Mouse (Mus musculus): ENCODE data around the gene Sigirr. TPM values are rescaled to one million over a fixed set of nuclear protein-coding genes. Genes with fewer than 3 reads are reported as not detected.

Sigirr gene
- polyA plus RNA-seq, 1 experiment from 2014 or later, result 2.2 TPM

- peaks cover 16% of the 10 kb centered on the region for H3K36me3 ChIP-seq (replicated peaks)
- no peak for DNase-seq (ENCODE audit: extremely low spot score, low spot score)
Observed at GRCm38 (mm10) chr7:141052016-141052415, 48.4 kb downstream of the Sigirr start.

GRCm38 (mm10) chr7:141051060-141051685 is 49.2 kb downstream of the Sigirr start:
- 78% methylated on average over 17 of the region's 17 CpGs for WGBS
- peaks cover 11% of the 10 kb centered on the region for H3K27me3 ChIP-seq (ENCODE audit: poor library complexity, severe bottlenecking)
- H3K27ac ChIP-seq, result no peak overlapping the region
- DNase-seq (ENCODE audit: extremely low spot score, low spot score), result no peak
- no peak overlapping the region for H3K4me3 ChIP-seq
- peaks cover 3% of the 10 kb centered on the region; the same call in 1 of the 2 replicates for H3K9me3 ChIP-seq
- H3K4me1 ChIP-seq, result peaks cover 21% of the 10 kb centered on the region
- H3K36me3 ChIP-seq (replicated peaks), result peaks cover 7% of the 10 kb centered on the region

More at GRCm38 (mm10) chr7:141052016-141052415, 48.4 kb downstream of the Sigirr start:
- Histone ChIP-seq H3K4me1 (peaks cover 18% of the 10 kb centered on the region), H3K27me3 (ENCODE audit: poor library complexity, severe bottlenecking) (peaks cover 4% of the 10 kb centered on the region), H3K4me3 (no peak overlapping the region), H3K9me3 (peaks cover 3% of the 10 kb centered on the region; the same call in 1 of the 2 replicates), H3K27ac (no peak overlapping the region)
- 93% methylated on average over 4 of the region's 4 CpGs for WGBS

- H3K27me3 ChIP-seq (ENCODE audit: poor library complexity, severe bottlenecking), result peaks cover 11% of the 10 kb centered on the region
- H3K27ac ChIP-seq, result no peak overlapping the region
- H3K36me3 ChIP-seq (replicated peaks), result no peaks in the 10 kb centered on the region
- peaks cover 21% of the 10 kb centered on the region for H3K4me1 ChIP-seq
- no peak overlapping the region for H3K4me3 ChIP-seq
- 92% methylated on average over 2 of the region's 2 CpGs for WGBS
- no peaks in the 10 kb centered on the region for H3K9me3 ChIP-seq
- no peak for DNase-seq (ENCODE audit: extremely low spot score, low spot score)
Observed at GRCm38 (mm10) chr7:141049326-141049725, 51.0 kb downstream of the Sigirr start.

GRCm38 (mm10) chr7:141048226-141049218 is 51.9 kb downstream of the Sigirr start:
- Histone ChIP-seq H3K4me1 (peaks cover 21% of the 10 kb centered on the region), H3K4me3 (peak overlapping the region; percentile 47), H3K27ac (peak overlapping the region; percentile 48), H3K9me3 (no peaks in the 10 kb centered on the region), H3K27me3 (ENCODE audit: poor library complexity, severe bottlenecking) (peaks cover 11% of the 10 kb centered on the region), H3K36me3 (replicated peaks) (no peaks in the 10 kb centered on the region)
- WGBS, result 11% methylated on average over 21 of the region's 21 CpGs
- DNase-seq (ENCODE audit: extremely low spot score, low spot score), result peak; percentile 93

- DNase-seq (ENCODE audit: extremely low spot score, low spot score), result peak; percentile 46
- Histone ChIP-seq H3K36me3 (replicated peaks) (no peaks in the 10 kb centered on the region), H3K4me1 (peaks cover 21% of the 10 kb centered on the region), H3K4me3 (peak overlapping the region; percentile 47), H3K9me3 (no peaks in the 10 kb centered on the region), H3K27ac (peak overlapping the region; percentile 48), H3K27me3 (ENCODE audit: poor library complexity, severe bottlenecking) (peaks cover 11% of the 10 kb centered on the region)
- 8% methylated on average over 16 of the region's 19 CpGs for WGBS
Observed at GRCm38 (mm10) chr7:141047581-141048225, 52.7 kb downstream of the Sigirr start.

- Histone ChIP-seq H3K27ac (peak overlapping the region; percentile 48; the same call in 1 of the 2 replicates), H3K4me3 (peak overlapping the region; percentile 47)
- 78% methylated on average over 6 of the region's 6 CpGs for WGBS
Observed at GRCm38 (mm10) chr7:141046931-141047580, 53.3 kb downstream of the Sigirr start.

GRCm38 (mm10) chr7:141042539-141042938 is 57.8 kb downstream of the Sigirr start:
- peaks cover 11% of the 10 kb centered on the region for H3K27me3 ChIP-seq (ENCODE audit: poor library complexity, severe bottlenecking)
- H3K27ac ChIP-seq, result no peak overlapping the region
- peaks cover 16% of the 10 kb centered on the region for H3K4me1 ChIP-seq
- no peak for DNase-seq (ENCODE audit: extremely low spot score, low spot score)
- no peaks in the 10 kb centered on the region; the same call in 1 of the 2 replicates for H3K9me3 ChIP-seq
- WGBS, result 49% methylated on average over 4 of the region's 4 CpGs
- H3K4me3 ChIP-seq, result no peak overlapping the region
- no peaks in the 10 kb centered on the region for H3K36me3 ChIP-seq (replicated peaks)

More at GRCm38 (mm10) chr7:141046931-141047580, 53.3 kb downstream of the Sigirr start:
- no peaks in the 10 kb centered on the region for H3K36me3 ChIP-seq (replicated peaks)
- H3K9me3 ChIP-seq, result no peaks in the 10 kb centered on the region
- DNase-seq (ENCODE audit: extremely low spot score, low spot score), result no peak
- H3K27me3 ChIP-seq (ENCODE audit: poor library complexity, severe bottlenecking), result peaks cover 11% of the 10 kb centered on the region
- H3K4me1 ChIP-seq, result peaks cover 21% of the 10 kb centered on the region

- no peaks in the 10 kb centered on the region; the same call in 1 of the 2 replicates for H3K9me3 ChIP-seq
- DNase-seq (ENCODE audit: extremely low spot score, low spot score), result no peak
- no peak overlapping the region; the same call in 1 of the 2 replicates for H3K27ac ChIP-seq
- 51% methylated on average over 5 of the region's 5 CpGs for WGBS
- no peaks in the 10 kb centered on the region for H3K36me3 ChIP-seq (replicated peaks)
- 0 out of 2 replicates have a peak, but pooled peaks cover 8% of the 10 kb centered on the region for H3K4me1 ChIP-seq
- peaks cover 3% of the 10 kb centered on the region for H3K27me3 ChIP-seq (ENCODE audit: poor library complexity, severe bottlenecking)
- no peak overlapping the region for H3K4me3 ChIP-seq
Observed at GRCm38 (mm10) chr7:141041661-141042060, 58.7 kb downstream of the Sigirr start.

Other genes with a start within 250 kb of the Sigirr start
- gene Gm45785, start 244.2 kb downstream of the Sigirr start, polyA plus RNA-seq (2016; fragmentation: Nextera tagmentation; extraction: Ambion mirVana), result not detected in 2 replicates
- gene Ric8a, start 243.6 kb downstream of the Sigirr start, polyA plus RNA-seq (2016; fragmentation: Nextera tagmentation; extraction: Ambion mirVana), result 51.3 and 57.6 TPM in 2 replicates
- 21.2 and 22.5 TPM in 2 replicates for gene Bet1l, start 243.0 kb downstream of the Sigirr start, polyA plus RNA-seq (2016; fragmentation: Nextera tagmentation; extraction: Ambion mirVana)
- 354 and 374 TPM in 2 replicates for gene Psmd13, start 218.6 kb downstream of the Sigirr start, polyA plus RNA-seq (2016; fragmentation: Nextera tagmentation; extraction: Ambion mirVana)
- gene Sirt3, start 218.3 kb downstream of the Sigirr start, polyA plus RNA-seq (2016; fragmentation: Nextera tagmentation; extraction: Ambion mirVana), result 26.8 and 28.4 TPM in 2 replicates
- not detected in 2 replicates for gene Cox8b, start 200.1 kb downstream of the Sigirr start, polyA plus RNA-seq (2016; fragmentation: Nextera tagmentation; extraction: Ambion mirVana)
- 0.06 and 0.10 TPM in 2 replicates for gene Nlrp6, start 179.7 kb downstream of the Sigirr start, polyA plus RNA-seq (2016; fragmentation: Nextera tagmentation; extraction: Ambion mirVana)
- 14.2 and 14.5 TPM in 2 replicates for gene Pgghg, start 159.2 kb downstream of the Sigirr start, polyA plus RNA-seq (2016; fragmentation: Nextera tagmentation; extraction: Ambion mirVana)
- gene Ifitm5, start 150.3 kb downstream of the Sigirr start, polyA plus RNA-seq (2016; fragmentation: Nextera tagmentation; extraction: Ambion mirVana), result 2.0 TPM in 2 replicates
- gene Gm45717, start 144.6 kb downstream of the Sigirr start, polyA plus RNA-seq (2016; fragmentation: Nextera tagmentation; extraction: Ambion mirVana), result 0.33 TPM in 1 of 2 replicates, not detected in the other
- gene Ifitm2, start 144.6 kb downstream of the Sigirr start, polyA plus RNA-seq (2016; fragmentation: Nextera tagmentation; extraction: Ambion mirVana), result 365 and 397 TPM in 2 replicates
- gene Ifitm1, start 133.4 kb downstream of the Sigirr start, polyA plus RNA-seq (2016; fragmentation: Nextera tagmentation; extraction: Ambion mirVana), result 3.7 and 4.1 TPM in 2 replicates
- gene Ifitm3, start 89.8 kb downstream of the Sigirr start, polyA plus RNA-seq (2016; fragmentation: Nextera tagmentation; extraction: Ambion mirVana), result 10.8 and 13.8 TPM in 2 replicates
- not detected in 2 replicates for gene Ifitm6, start 82.6 kb downstream of the Sigirr start, polyA plus RNA-seq (2016; fragmentation: Nextera tagmentation; extraction: Ambion mirVana)
- not detected in 2 replicates for gene Gm17387, start 71.4 kb downstream of the Sigirr start, polyA plus RNA-seq (2016; fragmentation: Nextera tagmentation; extraction: Ambion mirVana)
- gene B4galnt4, start 39.5 kb downstream of the Sigirr start, polyA plus RNA-seq (2016; fragmentation: Nextera tagmentation; extraction: Ambion mirVana), result 24.6 and 30.4 TPM in 2 replicates
- gene Pkp3, start 22.4 kb downstream of the Sigirr start, polyA plus RNA-seq (2016; fragmentation: Nextera tagmentation; extraction: Ambion mirVana), result 2.4 and 2.8 TPM in 2 replicates
- gene Ano9, start 17.2 kb upstream of the Sigirr start, polyA plus RNA-seq (2016; fragmentation: Nextera tagmentation; extraction: Ambion mirVana), result 0.53 and 0.69 TPM in 2 replicates
- 81.1 and 84.7 TPM in 2 replicates for gene Ptdss2, start 21.8 kb upstream of the Sigirr start, polyA plus RNA-seq (2016; fragmentation: Nextera tagmentation; extraction: Ambion mirVana)
- gene Rnh1, start 72.3 kb upstream of the Sigirr start, polyA plus RNA-seq (2016; fragmentation: Nextera tagmentation; extraction: Ambion mirVana), result 64.2 and 66.6 TPM in 2 replicates
- gene Hras, start 93.4 kb upstream of the Sigirr start, polyA plus RNA-seq (2016; fragmentation: Nextera tagmentation; extraction: Ambion mirVana), result 80.6 and 82.7 TPM in 2 replicates
- 15.5 and 15.6 TPM in 2 replicates for gene Lrrc56, start 93.6 kb upstream of the Sigirr start, polyA plus RNA-seq (2016; fragmentation: Nextera tagmentation; extraction: Ambion mirVana)
- gene Lmntd2, start 113.5 kb upstream of the Sigirr start, polyA plus RNA-seq (2016; fragmentation: Nextera tagmentation; extraction: Ambion mirVana), result 3.4 and 4.4 TPM in 2 replicates
- gene Rassf7, start 115.3 kb upstream of the Sigirr start, polyA plus RNA-seq (2016; fragmentation: Nextera tagmentation; extraction: Ambion mirVana), result 50.8 and 53.8 TPM in 2 replicates
- gene Phrf1, start 128.2 kb upstream of the Sigirr start, polyA plus RNA-seq (2016; fragmentation: Nextera tagmentation; extraction: Ambion mirVana), result 121 and 124 TPM in 2 replicates
- gene Irf7, start 165.9 kb upstream of the Sigirr start, polyA plus RNA-seq (2016; fragmentation: Nextera tagmentation; extraction: Ambion mirVana), result 0.15 and 0.23 TPM in 2 replicates
- not detected in 2 replicates for gene Cdhr5, start 176.2 kb upstream of the Sigirr start, polyA plus RNA-seq (2016; fragmentation: Nextera tagmentation; extraction: Ambion mirVana)
- 0.87 and 1.7 TPM in 2 replicates for gene Sct, start 178.6 kb upstream of the Sigirr start, polyA plus RNA-seq (2016; fragmentation: Nextera tagmentation; extraction: Ambion mirVana)
- gene Drd4, start 191.4 kb upstream of the Sigirr start, polyA plus RNA-seq (2016; fragmentation: Nextera tagmentation; extraction: Ambion mirVana), result 0.17 and 0.46 TPM in 2 replicates
- 59.2 and 59.3 TPM in 2 replicates for gene Deaf1, start 227.1 kb upstream of the Sigirr start, polyA plus RNA-seq (2016; fragmentation: Nextera tagmentation; extraction: Ambion mirVana)
- gene Tmem80, start 227.2 kb upstream of the Sigirr start, polyA plus RNA-seq (2016; fragmentation: Nextera tagmentation; extraction: Ambion mirVana), result 48.2 and 51.0 TPM in 2 replicates
- 4.2 and 4.5 TPM in 2 replicates for gene Eps8l2, start 238.3 kb upstream of the Sigirr start, polyA plus RNA-seq (2016; fragmentation: Nextera tagmentation; extraction: Ambion mirVana)